Mouse (Mus musculus) stomach, embryonic 14.5 days (tissue): Measurements from ENCODE around the gene Atp6v1g3. TPM values are rescaled to one million over a fixed set of nuclear protein-coding genes. Genes with fewer than 3 reads are reported as not detected.

Source experiments
- ATAC-seq: fragments of 200-750 bp; cut with Nextera tagmentation; 2 replicates; pipeline ENCODE4 v1.8.0; 2017; ENCODE audit warnings: low read depth, moderate TSS enrichment; ENCODE audit not compliant: insufficient number of reproducible peaks, insufficient read depth, low FRiP score
- H3K27ac ChIP-seq: fragments of 300-500 bp; sonication (generic); 2 replicates; pipeline ENCODE4 v1.5.1; 2014; ENCODE audit warnings: mild to moderate bottlenecking, low read length, moderate library complexity, mixed read lengths
- H3K27me3 ChIP-seq: fragments of 300-500 bp; sonication (generic); 2 replicates; pipeline ENCODE4 v1.6.1; 2014; ENCODE audit warnings: low read length, control low read depth, mixed read lengths; ENCODE audit not compliant: control insufficient read depth, insufficient read depth
- H3K36me3 ChIP-seq: fragments of 300-500 bp; sonication (generic); 2 replicates; pipeline ENCODE4 v1.6.1; 2014; ENCODE audit warnings: mild to moderate bottlenecking, control low read depth, low read length, moderate library complexity, mixed read lengths; ENCODE audit not compliant: control insufficient read depth, insufficient read depth
- H3K4me1 ChIP-seq: fragments of 300-500 bp; sonication (generic); 2 replicates; pipeline ENCODE4 v1.6.1; 2014; ENCODE audit warnings: low read length, control low read depth, mixed read lengths; ENCODE audit not compliant: control insufficient read depth, insufficient read depth
- H3K4me2 ChIP-seq: fragments of 300-500 bp; sonication (generic); replicated peaks from 2 replicates; pipeline ENCODE4 v1.6.1; 2014; ENCODE audit warnings: low read depth, low read length, control low read depth
- H3K4me3 ChIP-seq: fragments of 300-500 bp; sonication (generic); 2 replicates; pipeline ENCODE4 v1.5.1; 2014; ENCODE audit warnings: low read depth, low read length, control low read depth
- H3K9ac ChIP-seq: fragments of 300-500 bp; sonication (generic); replicated peaks from 2 replicates; pipeline ENCODE4 v1.6.1; 2014; ENCODE audit warnings: low read depth, mild to moderate bottlenecking, control low read depth, low read length, moderate library complexity, mixed read lengths
- H3K9me3 ChIP-seq: fragments of 300-500 bp; sonication (generic); 2 replicates; pipeline ENCODE4 v1.6.1; 2016; ENCODE audit warnings: low read depth, low read length, control low read depth; ENCODE audit not compliant: control insufficient read depth
- WGBS: fragments of 180-500 bp; shearing (Covaris S2); extraction: QIAGEN DNeasy Blood & Tissue Kit; methylation state at CpG from one replicate; pipeline ENCODE4 v1.1.7; 2014; 5-methylcytosine and 5-hydroxymethylcytosine counted together
- polyA plus RNA-seq: library from polyadenylated mRNA; unstranded; fragments of >200 nt; fragmentation: Nextera tagmentation; extraction: Ambion mirVana; gene quantifications from 2 replicates; pipeline ENCODE4 v1.2.1, GENCODE M21; 2014

The Atp6v1g3 gene
- polyA plus RNA-seq, 1 experiment from 2014 or later: not detected

GRCm38 (mm10) chr1:138274930-138275329 is 1.4 kb downstream of the Atp6v1g3 start:
- no peak overlapping the region for H3K9ac ChIP-seq
- ATAC-seq: no peak
- WGBS: 79% methylated on average over 3 of the region's 3 CpGs
- no peaks in the 10 kb centered on the region for H3K9me3 ChIP-seq
- H3K36me3 ChIP-seq: no peaks in the 10 kb centered on the region
- H3K4me1 ChIP-seq: no peaks in the 10 kb centered on the region
- H3K4me2 ChIP-seq: no peak overlapping the region
- no peaks in the 10 kb centered on the region for H3K27me3 ChIP-seq
- no peak overlapping the region for H3K27ac ChIP-seq
- no peak overlapping the region for H3K4me3 ChIP-seq

- WGBS: 61% methylated on average over 5 of the region's 5 CpGs
- no peak overlapping the region for H3K27ac ChIP-seq
- no peak overlapping the region for H3K4me2 ChIP-seq
- H3K9me3 ChIP-seq: no peaks in the 10 kb centered on the region
- no peak for ATAC-seq
- no peaks in the 10 kb centered on the region for H3K4me1 ChIP-seq
- no peaks in the 10 kb centered on the region for H3K36me3 ChIP-seq
- no peaks in the 10 kb centered on the region for H3K27me3 ChIP-seq
- no peak overlapping the region for H3K9ac ChIP-seq
- no peak overlapping the region for H3K4me3 ChIP-seq
Observed at GRCm38 (mm10) chr1:138275859-138276258, 2.3 kb downstream of the Atp6v1g3 start.

- no peak overlapping the region for H3K9ac ChIP-seq
- no peaks in the 10 kb centered on the region for H3K27me3 ChIP-seq
- no peak for ATAC-seq
- H3K4me1 ChIP-seq: 0 out of 2 replicates have a peak, but pooled peaks cover 3% of the 10 kb centered on the region
- no peaks in the 10 kb centered on the region for H3K36me3 ChIP-seq
- no peak overlapping the region for H3K4me2 ChIP-seq
- 76% methylated on average over 6 of the region's 6 CpGs for WGBS
- no peak overlapping the region for H3K27ac ChIP-seq
- no peak overlapping the region for H3K4me3 ChIP-seq
- no peaks in the 10 kb centered on the region for H3K9me3 ChIP-seq
Observed at GRCm38 (mm10) chr1:138281139-138281538, 7.6 kb downstream of the Atp6v1g3 start.

- ATAC-seq: no peak
- Histone ChIP-seq H3K4me3 (no peak overlapping the region), H3K9ac (no peak overlapping the region), H3K4me2 (no peak overlapping the region), H3K36me3 (no peaks in the 10 kb centered on the region), H3K4me1 (0 out of 2 replicates have a peak, but pooled peaks cover 3% of the 10 kb centered on the region), H3K9me3 (no peaks in the 10 kb centered on the region), H3K27me3 (no peaks in the 10 kb centered on the region), H3K27ac (no peak overlapping the region)
- 65% methylated on average over 3 of the region's 3 CpGs for WGBS
Observed at GRCm38 (mm10) chr1:138282413-138283141, 9.0 kb downstream of the Atp6v1g3 start.

GRCm38 (mm10) chr1:138287665-138288064 is 14.1 kb downstream of the Atp6v1g3 start:
- Histone ChIP-seq H3K36me3 (no peaks in the 10 kb centered on the region), H3K27ac (no peak overlapping the region), H3K4me2 (no peak overlapping the region), H3K4me3 (no peak overlapping the region), H3K4me1 (no peaks in the 10 kb centered on the region), H3K27me3 (no peaks in the 10 kb centered on the region), H3K9me3 (no peaks in the 10 kb centered on the region), H3K9ac (no peak overlapping the region)
- WGBS: 90% methylated on average over 4 of the region's 4 CpGs
- ATAC-seq: no peak

- Histone ChIP-seq H3K36me3 (no peaks in the 10 kb centered on the region), H3K9ac (no peak overlapping the region), H3K27ac (no peak overlapping the region), H3K9me3 (no peaks in the 10 kb centered on the region), H3K4me2 (no peak overlapping the region), H3K4me1 (no peaks in the 10 kb centered on the region), H3K4me3 (no peak overlapping the region), H3K27me3 (no peaks in the 10 kb centered on the region)
- no peak for ATAC-seq
- 73% methylated on average over 1 of the region's 1 CpGs for WGBS
Observed at GRCm38 (mm10) chr1:138288721-138289120, 15.2 kb downstream of the Atp6v1g3 start.

- Histone ChIP-seq H3K27ac (no peak overlapping the region), H3K4me3 (no peak overlapping the region), H3K4me1 (no peaks in the 10 kb centered on the region), H3K4me2 (no peak overlapping the region), H3K27me3 (no peaks in the 10 kb centered on the region), H3K9me3 (no peaks in the 10 kb centered on the region), H3K9ac (no peak overlapping the region), H3K36me3 (no peaks in the 10 kb centered on the region)
- 63% methylated on average over 7 of the region's 7 CpGs for WGBS
- ATAC-seq: no peak
Observed at GRCm38 (mm10) chr1:138289455-138290425, 16.2 kb downstream of the Atp6v1g3 start.

- no peaks in the 10 kb centered on the region for H3K9me3 ChIP-seq
- H3K4me3 ChIP-seq: no peak overlapping the region
- no peak overlapping the region for H3K9ac ChIP-seq
- ATAC-seq: no peak
- H3K27ac ChIP-seq: no peak overlapping the region
- WGBS: 85% methylated on average over 5 of the region's 5 CpGs
- no peaks in the 10 kb centered on the region for H3K36me3 ChIP-seq
- H3K27me3 ChIP-seq: no peaks in the 10 kb centered on the region
- no peak overlapping the region for H3K4me2 ChIP-seq
- H3K4me1 ChIP-seq: no peaks in the 10 kb centered on the region
Observed at GRCm38 (mm10) chr1:138291463-138291862, 17.9 kb downstream of the Atp6v1g3 start.
